Mouse (Mus musculus): ENCODE data around the gene Higd1c.
"Not testable (repeated sequence)": the region's sequence is repeated elsewhere in the genome, so short reads cannot be mapped to it uniquely, and the experiment has no call there.

GRCm38 (mm10) chr15:100329336-100329735 is 35.0 kb upstream of the Higd1c start:
- not testable (repeated sequence) for TF ChIP-seq GATA1, TAL1 (IDR thresholded peaks at IDR 0.05; ENCODE audit: low read length)
